Comparison of ENCODE assay signal across 24 mouse cellular contexts in genomic region chr17:45850976-45851375, GRCm38 (mm10).
"Had no signal": no experiment of that assay in that cellular context is flagged by ENCODE, and none has a peak within 500 bp of the region (broad histone marks: within the 10 kb centered on the region; RNA-seq: fewer than 3 reads in every experiment).

No protein-coding gene starts in this region.

- H3K4me2 ChIP-seq: limb, embryonic 13.5 days; liver, embryonic 12.5 days; liver, embryonic 15.5 days; lung, embryonic 15.5 days; midbrain, embryonic 11.5 days; neural tube, embryonic 12.5 days; neural tube, embryonic 15.5 days had no signal

- H3K36me3 ChIP-seq: limb, embryonic 13.5 days; liver, embryonic 12.5 days; liver, embryonic 15.5 days; lung, embryonic 15.5 days; neural tube, embryonic 12.5 days; neural tube, embryonic 15.5 days had no signal

- H3K27me3 ChIP-seq: limb, embryonic 13.5 days; lung, embryonic 15.5 days; neural tube, embryonic 15.5 days had no signal

- DNase-seq: kidney, adult 18-20 months; kidney, adult 9 months; kidney, postnatal 14 days; kidney, postnatal 4 days; layer of hippocampus, adult 9-11 months; layer of hippocampus, postnatal 36 days; left cerebral cortex, postnatal 4 days; liver; lung, adult 18-20 months; lung, postnatal 10 days; lung, postnatal 4 days; midbrain, embryonic 14.5 days; right cerebral cortex, adult 18-20 months; right cerebral cortex, postnatal 14 days; right cerebral cortex, postnatal 4 days; thymus, postnatal 25 days had no signal

- H3K4me3 ChIP-seq: layer of hippocampus, adult 2 months; limb, embryonic 13.5 days; liver, embryonic 12.5 days; liver, embryonic 15.5 days; lung, embryonic 15.5 days; neural tube, embryonic 12.5 days; neural tube, embryonic 15.5 days had no signal
